Mouse (Mus musculus) layer of hippocampus, adult 9-11 months (tissue): ENCODE results near the gene Pld1.
A peak's percentile ranks its signal among the peaks of the same experiment; 100 is the strongest.

Experiments
- DNase-seq: peaks from one replicate; pipeline ENCODE4 v3.0.0; 2022

Pld1 gene

GRCm38 (mm10) chr3:28060713-28061112 is 122.2 kb downstream of the Pld1 start:
- DNase-seq = no peak

GRCm38 (mm10) chr3:28061155-28061554 is 122.7 kb downstream of the Pld1 start:
- no peak for DNase-seq

- no peak for DNase-seq
Measured at GRCm38 (mm10) chr3:28079211-28079610, 140.7 kb downstream of the Pld1 start.

GRCm38 (mm10) chr3:28080116-28080515 is 141.6 kb downstream of the Pld1 start:
- DNase-seq = peak; percentile 14

- DNase-seq = peak; percentile 47
Measured at GRCm38 (mm10) chr3:28081012-28081411, 142.5 kb downstream of the Pld1 start.

GRCm38 (mm10) chr3:28083218-28083617 is 144.7 kb downstream of the Pld1 start:
- DNase-seq = no peak

GRCm38 (mm10) chr3:28084281-28084680 is 145.8 kb downstream of the Pld1 start:
- no peak for DNase-seq

GRCm38 (mm10) chr3:28091296-28091695 is 152.8 kb downstream of the Pld1 start:
- no peak for DNase-seq

- no peak for DNase-seq
Measured at GRCm38 (mm10) chr3:28091741-28092140, 153.2 kb downstream of the Pld1 start.

- DNase-seq = no peak
Measured at GRCm38 (mm10) chr3:28093684-28094302, 155.3 kb downstream of the Pld1 start.

GRCm38 (mm10) chr3:28095451-28095850 is 157.0 kb downstream of the Pld1 start:
- DNase-seq = no peak

- DNase-seq = no peak
Measured at GRCm38 (mm10) chr3:28099175-28099574, 160.7 kb downstream of the Pld1 start.

- no peak for DNase-seq
Measured at GRCm38 (mm10) chr3:28104992-28105391, 166.5 kb downstream of the Pld1 start.

- DNase-seq = peak; percentile 54
Measured at GRCm38 (mm10) chr3:28107446-28108004, 169.0 kb downstream of the Pld1 start.

- DNase-seq = no peak
Measured at GRCm38 (mm10) chr3:28111516-28111915, 173.0 kb downstream of the Pld1 start.

- DNase-seq = no peak
Measured at GRCm38 (mm10) chr3:28113881-28114280, 175.4 kb downstream of the Pld1 start.

- no peak for DNase-seq
Measured at GRCm38 (mm10) chr3:28141716-28142115, 203.2 kb downstream of the Pld1 start.

GRCm38 (mm10) chr3:28142121-28142520 is 203.6 kb downstream of the Pld1 start:
- no peak for DNase-seq

- DNase-seq = no peak
Measured at GRCm38 (mm10) chr3:28144676-28145075, 206.2 kb downstream of the Pld1 start.

GRCm38 (mm10) chr3:28145461-28145860 is 207.0 kb downstream of the Pld1 start:
- no peak for DNase-seq

- peak; percentile 37 for DNase-seq
Measured at GRCm38 (mm10) chr3:28149656-28150256, 211.3 kb downstream of the Pld1 start.

GRCm38 (mm10) chr3:28158006-28158405 is 219.5 kb downstream of the Pld1 start:
- DNase-seq = no peak

GRCm38 (mm10) chr3:28158916-28159315 is 220.4 kb downstream of the Pld1 start:
- DNase-seq = no peak

GRCm38 (mm10) chr3:28162346-28162745 is 223.9 kb downstream of the Pld1 start:
- no peak for DNase-seq

- no peak for DNase-seq
Measured at GRCm38 (mm10) chr3:28164678-28165077, 226.2 kb downstream of the Pld1 start.
